Mouse (Mus musculus) gastrocnemius, postnatal 36 days (tissue): Measurements from ENCODE around the gene Gtpbp1. TPM values are rescaled to one million over a fixed set of nuclear protein-coding genes. Genes with fewer than 3 reads are reported as not detected.

Experiments used
- total RNA-seq, 2 experiments: library from RNA; stranded (reverse); gene quantifications; 2 replicates each; pipeline ENCODE4 v1.2.3; 2021

Gtpbp1 gene
- total RNA-seq, 2 experiments from 2014 or later = 22.5 to 24.2 TPM

Other genes starting within 250 kb of the Gtpbp1 start
- gene Csnk1e, start 235.3 kb upstream of the Gtpbp1 start, total RNA-seq = 10 to 100 TPM; 46.7 to 50.7 TPM
- gene Kcnj4, start 185.6 kb upstream of the Gtpbp1 start, total RNA-seq = not detected
- 1 to 10 TPM; 4.0 to 4.3 TPM for gene Kdelr3, start 174.4 kb upstream of the Gtpbp1 start, total RNA-seq
- gene Ddx17, start 144.1 kb upstream of the Gtpbp1 start, total RNA-seq = 10 to 100 TPM; 54.3 to 67.2 TPM
- not detected for gene Dmc1, start 85.7 kb upstream of the Gtpbp1 start, total RNA-seq
- under 1 TPM; 0.81 to 0.87 TPM for gene Fam227a, start 31.9 kb upstream of the Gtpbp1 start, total RNA-seq
- gene Cby1, start 31.6 kb upstream of the Gtpbp1 start, total RNA-seq = 10 to 100 TPM; 12.1 to 14.5 TPM
- gene Tomm22, start 20.0 kb upstream of the Gtpbp1 start, total RNA-seq = 10 to 100 TPM; 56.5 to 60.2 TPM
- gene Josd1, start 2.9 kb upstream of the Gtpbp1 start, total RNA-seq = 10 to 100 TPM; 12.1 to 13.3 TPM
- 10 to 100 TPM; 76.2 to 86.8 TPM for gene Sun2, start 51.7 kb downstream of the Gtpbp1 start, total RNA-seq
- 1 to 10 TPM; 4.9 to 6.0 TPM for gene Dnal4, start 87.0 kb downstream of the Gtpbp1 start, total RNA-seq
- under 1 TPM; 0.66 to 0.72 TPM for gene Nptxr, start 113.9 kb downstream of the Gtpbp1 start, total RNA-seq
- under 1 TPM in 1 of 2 experiments, not detected in 1; 0.26 TPM for gene Npcd, start 143.4 kb downstream of the Gtpbp1 start, total RNA-seq
- gene Cbx6, start 143.8 kb downstream of the Gtpbp1 start, total RNA-seq = 10 to 100 TPM; 10.4 to 12.7 TPM
- 1 to 10 TPM; 2.7 to 4.7 TPM for gene Apobec3, start 200.8 kb downstream of the Gtpbp1 start, total RNA-seq